Mouse (Mus musculus): ENCODE measurements at regions not wholly inside any gene's neighbourhood (a gene's known extent, or its start where the extent isn't known, plus 50 kb on each side); places are given as distances from the start of the nearest gene placed in this dataset.
A peak's percentile ranks its signal among the peaks of the same experiment; 100 is the strongest.

DNA sequence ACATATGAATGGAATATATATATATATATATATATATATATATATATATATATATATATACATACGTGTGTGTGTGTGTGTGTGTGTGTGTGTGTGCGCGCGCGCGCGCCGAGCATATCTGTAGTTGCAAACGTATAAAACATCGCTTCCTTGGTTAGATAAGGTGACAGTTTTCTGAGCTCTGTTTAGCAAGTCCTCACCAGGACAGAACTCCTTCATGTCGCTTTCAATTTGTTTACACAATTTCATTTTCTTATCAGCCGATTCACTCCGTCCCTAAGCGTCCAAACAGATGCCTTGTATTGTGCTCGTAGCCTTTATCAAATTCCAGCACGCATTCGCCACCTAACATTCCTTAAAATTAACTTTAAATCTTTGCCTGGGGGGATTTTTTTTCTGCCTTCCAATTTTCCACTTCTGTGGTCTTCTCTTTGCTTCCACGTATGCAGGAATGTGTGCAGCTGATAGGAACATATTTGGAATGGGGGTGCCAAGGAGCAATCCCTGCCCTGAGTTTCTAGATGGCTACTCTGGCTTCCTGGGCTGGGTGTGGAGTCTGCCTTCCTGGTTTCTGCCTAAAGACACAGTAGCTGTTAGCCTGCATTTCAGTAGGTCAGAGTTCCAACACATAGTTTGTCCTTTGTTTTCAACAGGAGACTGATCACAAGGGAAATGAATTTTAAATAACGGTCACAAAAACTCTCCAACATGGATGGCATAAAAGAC lies 575.7 kb downstream of the Robo2 start:
- no peak for DNase-seq (ENCODE audit: low read depth, low spot score)

DNA sequence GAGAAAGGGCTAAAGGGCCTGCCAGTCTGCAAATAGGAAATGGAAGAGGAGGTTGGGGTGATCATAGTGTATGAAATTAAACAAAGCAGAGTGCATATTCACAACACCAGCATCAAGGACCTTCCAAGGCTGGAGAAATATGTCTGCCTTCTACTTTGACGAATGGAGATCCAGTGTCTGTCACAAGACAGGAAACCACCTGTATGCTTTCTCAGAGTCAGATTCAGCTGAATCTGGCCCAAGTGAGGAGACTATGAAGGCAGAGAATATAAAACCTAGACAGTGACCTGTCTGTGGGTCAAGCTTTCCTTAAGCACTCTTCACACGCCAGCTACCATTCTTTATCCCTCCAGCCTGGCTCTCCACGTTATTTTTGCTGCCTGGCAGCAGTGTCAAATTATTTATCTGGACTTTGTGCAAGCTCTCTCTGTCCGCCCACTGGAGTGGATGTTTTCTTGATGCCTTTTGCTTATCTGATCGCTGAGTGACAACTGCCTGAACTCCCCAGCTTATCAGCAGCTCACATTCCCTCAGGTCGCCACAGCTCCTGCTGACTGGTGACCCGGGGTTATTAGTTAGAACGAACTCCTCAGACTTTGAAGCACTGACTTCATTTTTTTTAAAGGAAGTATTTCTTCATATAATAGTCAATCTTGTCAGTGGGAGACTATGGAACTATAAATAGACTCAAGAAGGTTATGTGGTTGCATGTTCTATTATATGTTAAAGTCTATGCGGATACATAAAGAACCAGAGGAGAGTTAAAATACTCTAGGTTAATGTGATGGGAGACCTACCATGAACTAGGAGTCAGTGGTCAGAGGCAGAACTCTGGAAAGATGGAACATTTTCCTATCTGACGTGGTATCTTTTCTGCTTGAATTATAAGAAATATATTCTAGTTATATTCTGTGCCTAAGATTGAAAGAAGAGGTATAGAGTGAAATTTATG lies 590.0 kb downstream of the Robo2 start:
- DNase-seq (ENCODE audit: low read depth, low spot score), result no peak

DNA sequence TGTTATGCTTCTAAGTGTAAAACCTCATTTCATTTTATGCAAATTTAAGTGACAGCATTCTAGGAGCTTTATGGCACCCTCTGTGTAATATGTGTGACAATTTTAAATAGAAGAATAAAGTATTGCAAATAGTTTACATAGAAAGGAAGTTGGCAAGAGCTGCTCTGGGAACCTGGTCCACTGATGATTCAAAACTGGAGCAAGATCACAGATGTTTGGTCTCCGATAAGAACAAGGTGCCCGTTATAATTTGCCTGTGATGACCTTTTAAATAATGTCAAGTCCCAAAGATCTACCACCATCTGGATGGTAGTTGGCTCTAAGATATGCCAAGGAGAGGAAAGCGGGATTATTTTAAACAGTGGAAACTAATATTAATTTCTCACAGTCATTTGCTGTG lies 607.1 kb downstream of the Robo2 start:
- DNase-seq (ENCODE audit: low read depth, low spot score), result no peak

GRCm38 (mm10) chr16:73796528-73797171 lies 615.0 kb downstream of the Robo2 start:
- no peak for DNase-seq (ENCODE audit: low read depth, low spot score)

- DNase-seq (ENCODE audit: low read depth, low spot score), result no peak
Measured at GRCm38 (mm10) chr16:73785074-73785438, 626.6 kb downstream of the Robo2 start.

GRCm38 (mm10) chr16:73784296-73785073 lies 627.1 kb downstream of the Robo2 start:
- DNase-seq (ENCODE audit: low read depth, low spot score), result peak; percentile 56

GRCm38 (mm10) chr16:73772454-73772853 lies 639.2 kb downstream of the Robo2 start:
- DNase-seq (ENCODE audit: low read depth, low spot score), result no peak

DNA sequence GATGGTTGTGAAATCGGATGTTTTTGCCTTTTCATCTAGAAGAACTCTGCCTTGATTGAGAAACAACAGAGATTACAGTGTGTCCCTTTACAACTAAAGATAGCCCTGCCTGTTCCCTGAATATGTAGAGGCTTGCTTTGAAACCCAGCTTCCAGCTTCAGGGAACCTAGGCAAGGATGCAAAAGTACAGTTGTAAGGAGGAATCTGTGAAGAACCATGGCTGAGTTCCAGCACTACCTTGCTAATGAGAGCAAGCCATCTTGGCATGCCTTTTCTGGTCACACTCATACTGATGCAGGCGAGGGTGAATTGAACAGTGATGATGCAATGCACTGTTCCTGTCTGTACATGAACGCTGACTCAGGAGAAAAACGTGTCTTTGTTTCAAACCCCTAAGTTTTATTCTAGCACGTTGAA lies 641.2 kb downstream of the Robo2 start:
- DNase-seq (ENCODE audit: low read depth, low spot score), result peak; percentile 26

DNA sequence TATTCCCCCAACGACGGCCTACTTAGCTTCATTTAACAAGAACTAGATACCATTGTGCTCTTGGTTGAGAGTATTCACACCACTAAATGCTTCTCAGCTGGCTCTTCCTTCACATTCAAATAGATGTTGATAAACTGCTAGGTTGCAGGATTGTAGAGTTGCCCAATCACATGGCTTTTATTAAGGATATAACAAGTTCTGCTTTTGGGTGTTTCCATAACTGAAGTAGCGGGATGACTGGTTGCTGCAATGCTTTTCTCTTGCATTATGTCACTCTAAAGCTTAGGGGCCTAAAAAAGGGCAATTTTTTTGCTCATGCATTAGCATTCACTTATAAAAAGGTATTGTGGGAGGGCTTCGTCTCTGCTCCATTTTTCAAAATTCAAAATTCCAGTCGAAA lies 641.9 kb downstream of the Robo2 start:
- no peak for DNase-seq (ENCODE audit: low read depth, low spot score)

DNA sequence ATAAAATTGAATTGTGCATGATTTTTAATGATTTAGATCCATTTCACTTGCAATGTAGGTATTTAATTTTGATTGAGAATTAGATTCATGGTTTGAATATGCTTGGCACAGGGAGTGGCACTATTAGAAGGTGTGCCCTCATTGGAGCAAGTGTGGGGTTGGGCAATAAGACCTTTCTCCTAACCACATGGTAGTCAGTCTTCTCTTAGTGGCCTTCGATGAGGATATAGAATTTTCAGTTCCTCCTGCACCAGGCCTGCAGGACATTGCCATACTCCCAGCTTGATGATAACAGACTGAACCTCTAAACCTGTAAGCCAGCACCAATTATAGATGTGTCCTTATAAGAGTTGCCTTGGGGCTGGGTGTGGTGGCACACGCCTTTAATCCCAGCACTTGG lies 642.9 kb downstream of the Robo2 start:
- no peak for DNase-seq (ENCODE audit: low read depth, low spot score)

- no peak for DNase-seq (ENCODE audit: low read depth, low spot score)
Measured at GRCm38 (mm10) chr16:73765184-73765583, 646.4 kb downstream of the Robo2 start.

GRCm38 (mm10) chr16:73760921-73761320 lies 650.7 kb downstream of the Robo2 start:
- no peak for DNase-seq (ENCODE audit: low read depth, low spot score)

- no peak for DNase-seq (ENCODE audit: low read depth, low spot score)
Measured at GRCm38 (mm10) chr16:73758872-73759271, 652.8 kb downstream of the Robo2 start.

- no peak for DNase-seq (ENCODE audit: low read depth, low spot score)
Measured at GRCm38 (mm10) chr16:73754302-73754701, 657.3 kb downstream of the Robo2 start.

GRCm38 (mm10) chr16:73728297-73728696 lies 683.3 kb downstream of the Robo2 start:
- DNase-seq (ENCODE audit: low read depth, low spot score), result no peak

DNA sequence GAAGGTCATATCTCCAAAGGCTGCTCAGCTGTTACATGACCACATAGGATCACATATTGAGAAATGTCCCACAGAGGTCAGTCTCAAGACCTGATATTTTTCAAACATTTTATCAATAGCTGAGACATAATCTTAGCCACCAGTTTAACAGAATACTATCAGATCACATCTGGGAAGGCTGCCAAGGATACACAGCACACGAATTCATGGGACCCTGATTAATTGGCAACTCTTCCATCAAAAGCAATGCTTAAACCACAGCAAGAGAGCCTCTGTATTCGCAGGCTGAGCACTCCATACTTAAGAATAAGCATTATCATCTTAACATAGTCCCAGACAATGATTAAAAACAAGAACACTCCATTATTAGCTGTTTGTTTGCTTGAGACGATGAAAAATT lies 691.9 kb downstream of the Robo2 start:
- no peak for DNase-seq (ENCODE audit: low read depth, low spot score)

- no peak for DNase-seq (ENCODE audit: low read depth, low spot score)
Measured at GRCm38 (mm10) chr16:73716301-73716700, 695.3 kb downstream of the Robo2 start.

- DNase-seq (ENCODE audit: low read depth, low spot score), result peak; percentile 59
Measured at GRCm38 (mm10) chr16:73707051-73707450, 704.6 kb downstream of the Robo2 start.

DNA sequence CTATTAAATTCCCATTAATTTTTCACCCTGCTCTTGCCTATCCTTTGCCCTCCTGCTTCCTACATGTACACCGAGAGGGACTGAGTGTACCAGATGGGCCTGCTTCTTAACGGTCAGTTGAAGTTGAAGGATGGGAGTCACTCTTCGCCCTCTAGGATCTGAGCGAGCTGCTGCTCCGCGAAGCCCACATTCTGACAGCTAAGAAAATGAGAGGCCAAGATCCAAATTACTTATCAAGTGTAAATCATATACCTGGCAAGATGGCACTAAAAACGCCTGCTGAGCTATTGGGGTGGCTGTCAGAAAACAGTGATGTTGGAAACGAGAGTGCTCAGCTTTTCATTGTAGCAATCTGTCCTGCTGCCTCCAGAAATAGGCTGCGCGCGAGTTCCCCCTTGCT lies 722.4 kb downstream of the Robo2 start:
- no peak for DNase-seq (ENCODE audit: low read depth, low spot score)

DNA sequence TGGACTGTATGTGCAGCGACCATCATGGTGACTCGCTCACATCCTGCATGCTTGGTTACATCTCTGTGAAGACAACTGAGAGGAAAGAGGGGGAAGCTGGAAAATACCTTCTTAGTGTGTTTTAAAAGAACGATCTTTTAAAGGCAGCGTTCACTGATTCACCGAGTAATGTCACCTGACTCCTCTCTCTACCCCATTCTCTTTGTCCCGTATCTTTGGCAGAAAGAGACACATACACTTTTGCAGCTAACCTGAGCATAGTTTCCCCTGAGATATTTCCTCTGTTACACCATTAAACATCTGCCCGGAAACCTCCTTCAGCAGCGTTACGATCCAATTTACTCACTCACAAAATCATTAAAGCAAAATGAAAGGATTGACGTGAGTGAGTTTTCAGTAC lies 731.8 kb downstream of the Robo2 start:
- DNase-seq (ENCODE audit: low read depth, low spot score), result no peak

GRCm38 (mm10) chr16:73670516-73670915 lies 741.1 kb downstream of the Robo2 start:
- no peak for DNase-seq (ENCODE audit: low read depth, low spot score)
